Mouse (Mus musculus) 3134 (cell line): ENCODE data around the gene Gm20481.
"Not testable (repeated sequence)": the region's sequence is repeated elsewhere in the genome, so short reads cannot be mapped to it uniquely, and the experiment has no call there.

Experiments
- DNase-seq: peaks from one replicate; pipeline ENCODE4 v3.0.0-alpha.2; 2011; ENCODE audit warnings: low spot score; ENCODE audit not compliant: insufficient read length; ENCODE audit errors: extremely low read depth

The Gm20481 gene

DNA sequence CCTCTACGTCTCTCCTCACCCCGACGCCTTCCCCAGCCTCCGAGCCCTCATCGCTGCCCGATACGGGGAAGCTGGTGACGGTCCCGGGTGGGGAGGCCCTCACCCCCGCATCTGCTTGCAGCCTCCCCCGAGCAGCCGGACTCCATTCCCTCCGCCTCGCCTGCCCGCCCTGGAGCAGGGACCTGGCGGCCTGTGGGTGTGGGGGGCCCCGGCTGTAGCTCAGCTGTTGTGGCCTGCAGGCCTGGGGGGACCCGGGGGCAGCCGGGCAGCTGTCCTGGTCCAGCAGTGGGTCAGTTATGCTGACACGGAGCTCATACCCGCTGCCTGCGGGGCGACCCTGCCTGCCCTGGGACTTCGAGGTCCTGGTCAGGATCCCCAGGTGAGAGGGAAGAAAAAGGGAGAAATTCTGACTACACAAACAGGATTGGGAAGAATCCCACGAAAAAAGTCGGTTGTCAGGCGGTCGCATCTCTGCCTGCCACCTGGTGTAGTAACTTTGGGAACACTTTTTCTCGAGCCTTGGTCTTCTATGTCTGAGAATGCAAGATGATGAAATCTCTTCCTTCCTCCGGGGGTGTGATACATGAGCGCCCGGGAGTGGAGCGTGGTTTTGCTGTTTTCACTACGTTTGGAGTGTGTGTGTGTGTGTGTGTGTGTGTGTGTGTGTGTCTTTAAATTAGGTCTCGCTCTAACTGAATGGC lies 31.9 kb downstream of the Gm20481 start:
- no peak for DNase-seq

DNA sequence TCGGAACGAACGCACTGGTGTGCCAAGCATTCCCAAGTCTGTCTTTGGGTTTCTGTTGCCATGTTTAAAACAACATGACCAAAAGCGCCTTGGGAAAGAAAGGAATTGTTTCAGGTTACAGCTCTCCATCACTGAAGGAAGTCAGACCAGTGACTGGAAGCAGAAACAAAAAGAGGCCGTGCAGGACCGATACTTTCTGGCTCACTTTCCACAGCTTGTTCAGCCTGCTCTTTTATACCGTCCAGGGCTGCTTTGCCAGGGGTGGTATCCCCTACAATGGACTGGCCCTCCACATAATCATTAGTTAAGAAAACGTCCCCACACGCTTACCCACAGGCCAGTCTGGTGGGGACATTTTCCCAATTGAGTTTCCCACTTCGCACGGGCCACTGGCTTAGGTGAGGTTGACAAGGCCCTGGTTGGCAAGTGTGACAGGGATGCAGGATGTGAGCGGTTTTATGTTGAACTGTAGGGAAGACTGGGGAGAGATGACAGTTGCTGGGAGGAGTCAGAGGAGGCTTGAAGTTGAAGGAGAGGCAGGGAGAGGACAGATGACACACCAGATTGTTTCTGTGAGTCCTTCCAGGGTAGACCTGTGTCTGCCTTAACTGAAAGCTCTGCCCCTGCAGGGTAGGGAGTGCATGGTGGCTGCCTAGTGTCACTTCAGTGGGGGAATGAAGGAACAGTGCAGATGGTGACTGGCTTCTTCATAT lies 32.6 kb downstream of the Gm20481 start:
- peak; percentile 46 for DNase-seq

DNA sequence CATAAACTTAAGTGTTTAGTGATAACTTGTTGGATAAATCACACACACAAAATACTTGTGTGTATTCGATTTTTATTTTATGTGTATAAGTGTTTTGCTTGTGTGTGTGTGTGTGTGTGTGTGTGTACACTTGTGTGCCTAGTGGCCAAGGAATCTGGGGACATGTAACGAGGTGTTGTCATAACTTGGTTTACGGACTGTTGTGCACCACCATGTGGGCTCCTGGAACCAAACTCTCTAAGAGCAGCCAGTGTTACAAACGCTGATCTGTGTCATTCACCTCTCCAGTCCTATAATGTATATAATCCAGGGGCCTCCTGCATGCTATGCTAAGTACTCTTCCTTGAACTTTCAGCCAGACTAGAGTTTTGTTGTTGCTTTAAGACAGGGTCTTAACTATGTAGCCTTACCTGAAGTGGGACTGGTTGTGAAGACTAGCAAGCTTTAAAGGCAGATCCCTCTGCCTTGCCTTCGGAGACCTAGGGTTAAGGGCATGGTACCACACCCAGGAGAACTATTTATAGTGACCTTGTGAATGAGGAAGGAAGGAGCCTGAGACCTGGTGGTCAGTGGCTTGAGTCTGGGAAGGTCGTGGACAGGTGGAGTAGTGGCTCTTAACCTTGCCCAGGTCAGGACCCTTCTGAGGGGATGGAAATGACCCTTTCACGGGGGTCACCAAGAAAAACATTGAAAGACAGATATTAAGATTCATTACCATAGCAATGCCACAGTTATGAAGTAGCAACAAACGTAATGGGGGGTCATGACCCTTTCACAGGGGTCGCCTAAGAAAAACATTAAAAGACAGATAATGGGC lies 33.5 kb downstream of the Gm20481 start:
- no peak for DNase-seq

DNA sequence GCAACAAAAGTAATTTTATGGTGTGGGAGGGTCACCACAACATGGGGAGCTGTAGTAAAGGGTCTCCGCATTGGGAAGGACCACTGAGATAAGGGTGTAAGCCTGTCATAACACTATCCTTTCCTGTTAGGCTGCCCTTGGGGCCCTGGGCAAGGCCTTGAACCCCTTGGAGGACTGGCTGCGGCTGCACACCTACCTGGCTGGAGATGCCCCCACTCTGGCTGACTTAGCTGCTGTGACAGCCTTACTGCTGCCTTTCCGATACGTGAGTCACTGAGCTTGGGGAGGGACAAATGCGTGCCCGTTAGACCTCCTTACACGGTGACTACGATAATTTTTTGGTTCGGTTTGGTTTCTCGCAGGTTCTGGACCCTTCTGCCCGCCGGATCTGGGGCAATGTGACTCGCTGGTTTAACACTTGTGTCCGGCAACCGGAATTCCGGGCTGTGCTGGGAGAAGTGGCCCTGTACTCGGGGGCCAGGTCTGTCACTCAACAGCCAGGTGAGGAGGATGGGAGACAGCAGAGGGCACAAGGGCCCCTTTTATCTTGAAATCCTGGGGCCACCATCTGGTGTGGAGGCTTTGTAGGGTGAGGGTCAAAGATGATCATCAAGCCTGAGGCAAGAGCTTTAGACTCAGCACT lies 34.5 kb downstream of the Gm20481 start:
- DNase-seq: no peak

DNA sequence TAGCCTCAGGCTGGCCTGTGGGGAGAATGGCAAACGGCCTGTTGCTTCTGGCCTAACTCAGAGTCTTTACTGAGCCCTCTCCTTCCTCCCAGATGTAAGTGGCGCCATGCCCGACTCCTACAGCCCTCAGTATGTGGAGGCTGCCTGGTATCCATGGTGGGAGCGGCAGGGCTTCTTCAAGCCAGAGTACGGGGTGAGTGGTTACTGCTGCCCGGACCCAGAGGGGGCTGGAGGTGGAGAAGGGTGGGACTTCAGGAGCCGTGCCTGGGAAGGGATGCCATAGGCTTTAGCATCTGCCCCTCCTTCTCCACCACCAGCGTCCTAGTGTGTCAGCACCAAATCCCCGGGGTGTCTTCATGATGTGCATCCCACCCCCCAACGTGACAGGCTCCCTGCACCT lies 35.4 kb downstream of the Gm20481 start:
- DNase-seq: no peak

DNA sequence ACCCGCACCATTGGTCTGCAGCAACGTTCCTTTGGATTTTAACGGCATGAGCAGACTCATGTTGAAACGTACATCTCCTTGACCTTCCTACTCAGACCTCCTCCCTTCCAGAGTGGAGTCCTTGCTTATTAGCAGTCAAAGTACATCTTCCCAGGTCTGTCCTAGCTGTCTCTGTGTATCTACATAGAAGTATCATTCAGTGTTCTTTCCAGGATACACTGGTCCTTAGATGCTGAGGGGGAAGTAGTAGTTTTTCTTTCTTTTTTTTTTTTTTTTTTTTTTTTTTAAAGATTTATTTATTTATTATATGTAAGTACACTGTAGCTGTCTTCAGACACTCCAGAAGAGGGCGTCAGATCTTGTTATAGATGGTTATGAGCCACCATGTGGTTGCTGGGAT lies 36.2 kb downstream of the Gm20481 start:
- DNase-seq: not testable (repeated sequence)

DNA sequence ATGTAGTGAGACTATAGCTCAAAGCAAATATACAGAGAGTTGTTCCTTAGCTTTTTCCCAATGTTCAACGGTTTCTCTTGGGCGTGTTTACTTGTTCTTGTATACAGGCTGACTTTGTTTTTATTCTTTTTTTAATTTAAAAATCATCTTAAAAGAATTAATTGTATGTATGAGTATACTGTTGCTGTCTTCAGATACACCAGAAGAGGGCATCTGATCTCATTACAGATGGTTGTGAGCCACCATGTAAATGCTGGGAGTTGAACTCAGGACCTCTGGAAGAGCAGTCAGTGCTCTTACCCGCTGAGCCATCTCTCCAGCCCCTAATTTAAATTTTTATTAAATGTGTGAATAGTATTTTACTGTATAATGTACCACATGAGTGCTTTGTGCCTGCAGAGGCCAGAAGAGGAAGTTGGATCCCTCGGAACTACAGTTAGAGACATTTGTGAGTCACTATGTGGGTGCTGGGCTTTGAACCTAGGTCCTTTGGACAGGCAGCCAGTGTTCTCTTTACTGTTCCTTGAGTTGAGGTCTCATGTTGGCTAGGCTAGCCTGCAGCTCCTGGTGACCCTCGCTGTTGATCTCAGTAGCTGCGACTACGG lies 37.8 kb downstream of the Gm20481 start:
- DNase-seq: no peak

DNA sequence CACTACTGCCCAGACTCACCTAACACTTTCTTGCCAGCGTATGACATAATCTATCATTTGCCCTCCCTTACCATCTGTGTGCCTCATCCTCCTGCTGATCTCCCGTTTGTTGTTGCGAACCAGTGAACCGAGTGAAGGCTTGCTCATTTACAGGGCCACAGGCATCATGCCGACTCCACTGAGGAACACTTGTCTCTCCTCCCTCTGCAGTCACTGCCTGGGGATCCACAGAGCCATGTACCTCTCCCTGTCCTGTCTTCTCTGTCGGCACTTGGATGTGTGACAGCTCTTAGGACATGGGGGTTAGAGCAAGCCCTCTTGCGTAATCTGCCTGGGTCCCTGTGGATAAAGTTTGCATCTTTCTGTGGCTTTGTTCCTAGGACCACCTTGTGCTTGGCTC lies 39.9 kb downstream of the Gm20481 start:
- no peak for DNase-seq

DNA sequence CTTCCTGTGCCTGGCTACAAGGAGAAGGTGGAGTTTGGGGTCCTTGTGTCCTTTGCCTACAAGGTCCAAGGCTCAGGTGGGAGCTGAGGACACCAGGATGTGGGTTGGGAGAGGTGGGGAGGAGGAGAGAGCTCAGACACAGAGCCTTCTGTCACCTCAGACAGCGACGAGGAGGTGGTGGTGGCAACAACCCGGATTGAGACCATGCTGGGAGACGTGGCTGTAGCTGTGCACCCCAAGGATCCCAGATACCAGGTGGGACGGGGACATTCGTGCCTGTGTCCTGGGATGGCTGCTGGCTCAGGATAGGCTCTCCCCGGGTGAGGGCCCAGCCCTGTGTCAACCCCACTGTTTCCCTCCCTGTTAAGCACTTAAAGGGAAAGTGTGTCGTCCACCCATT lies 41.7 kb downstream of the Gm20481 start:
- DNase-seq: no peak

DNA sequence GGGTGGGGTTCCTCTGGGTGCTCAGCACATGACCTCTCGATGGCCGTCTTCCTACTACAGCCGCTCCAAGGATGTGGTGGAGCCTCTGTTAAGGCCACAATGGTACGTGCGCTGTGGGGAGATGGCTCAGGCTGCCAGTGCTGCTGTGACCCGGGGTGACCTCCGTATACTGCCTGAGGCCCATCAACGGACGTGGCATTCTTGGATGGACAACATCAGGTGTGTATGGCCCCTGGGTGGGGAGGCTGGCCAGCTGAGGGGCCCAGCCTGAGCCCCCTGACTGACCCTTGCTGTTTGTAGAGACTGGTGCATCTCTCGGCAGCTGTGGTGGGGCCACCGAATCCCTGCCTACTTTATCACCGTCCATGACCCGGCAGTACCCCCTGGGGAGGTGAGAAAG lies 42.7 kb downstream of the Gm20481 start:
- DNase-seq: no peak

DNA sequence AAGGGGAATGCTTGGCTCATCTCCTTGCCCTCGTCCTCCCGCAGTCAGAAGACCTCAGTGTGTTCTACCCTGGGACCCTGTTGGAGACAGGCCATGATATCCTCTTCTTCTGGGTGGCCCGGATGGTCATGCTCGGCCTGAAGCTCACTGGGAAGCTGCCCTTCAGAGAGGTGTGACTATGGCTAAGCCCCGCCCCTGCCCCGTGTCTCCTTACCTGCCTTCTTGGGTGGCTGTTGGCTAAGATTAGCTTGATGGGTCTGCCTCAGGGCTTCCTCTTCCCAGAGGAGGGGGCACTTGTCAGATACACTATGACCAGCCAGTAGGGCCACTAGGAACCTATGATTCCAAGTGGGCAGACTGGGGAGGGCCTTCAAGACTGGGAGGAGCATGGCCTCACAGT lies 43.5 kb downstream of the Gm20481 start:
- no peak for DNase-seq

DNA sequence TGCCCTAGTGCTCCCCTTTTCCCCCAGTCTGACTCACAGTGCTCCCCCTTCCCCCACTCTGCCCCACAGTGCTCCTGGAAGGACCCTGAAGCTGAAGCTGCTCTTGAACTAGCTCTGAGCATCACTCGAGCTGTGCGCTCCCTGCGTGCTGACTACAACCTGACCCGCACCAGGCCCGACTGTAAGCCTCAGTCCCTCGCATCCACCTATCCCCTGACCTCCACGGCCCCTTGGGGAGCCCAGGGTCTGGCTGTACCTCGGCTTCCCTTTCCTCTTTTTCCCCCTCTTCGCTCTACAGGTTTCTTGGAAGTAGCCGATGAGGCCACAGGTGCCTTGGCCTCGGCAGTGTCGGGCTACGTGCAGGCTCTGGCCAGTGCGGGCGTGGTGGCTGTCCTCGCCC lies 45.6 kb downstream of the Gm20481 start:
- no peak for DNase-seq

DNA sequence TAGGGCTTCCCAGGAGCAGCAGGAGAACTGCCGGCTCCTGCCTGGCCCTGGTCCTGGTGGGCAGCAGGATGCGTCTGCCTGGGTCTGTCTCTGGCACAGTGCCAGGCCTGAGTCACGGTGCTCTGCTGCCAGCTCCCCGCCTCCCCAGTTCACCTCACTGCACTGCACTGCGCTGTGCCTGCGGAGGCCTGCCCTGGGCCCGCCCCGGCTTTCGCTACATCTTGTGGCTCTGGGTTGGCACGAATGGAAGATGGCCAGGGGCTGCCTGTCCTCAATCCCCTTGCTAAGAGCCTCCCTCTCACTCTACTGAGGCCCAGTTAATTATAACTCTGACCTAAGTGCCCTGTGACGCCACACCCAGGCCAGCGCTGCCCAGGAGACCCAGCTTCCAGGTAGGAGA lies 46.7 kb downstream of the Gm20481 start, which contains the start of gene Vwa7:
Vwa7 (plus strand) TSS at position 204 of the 400 bp plus-strand sequence.
- DNase-seq: peak; percentile 63

DNA sequence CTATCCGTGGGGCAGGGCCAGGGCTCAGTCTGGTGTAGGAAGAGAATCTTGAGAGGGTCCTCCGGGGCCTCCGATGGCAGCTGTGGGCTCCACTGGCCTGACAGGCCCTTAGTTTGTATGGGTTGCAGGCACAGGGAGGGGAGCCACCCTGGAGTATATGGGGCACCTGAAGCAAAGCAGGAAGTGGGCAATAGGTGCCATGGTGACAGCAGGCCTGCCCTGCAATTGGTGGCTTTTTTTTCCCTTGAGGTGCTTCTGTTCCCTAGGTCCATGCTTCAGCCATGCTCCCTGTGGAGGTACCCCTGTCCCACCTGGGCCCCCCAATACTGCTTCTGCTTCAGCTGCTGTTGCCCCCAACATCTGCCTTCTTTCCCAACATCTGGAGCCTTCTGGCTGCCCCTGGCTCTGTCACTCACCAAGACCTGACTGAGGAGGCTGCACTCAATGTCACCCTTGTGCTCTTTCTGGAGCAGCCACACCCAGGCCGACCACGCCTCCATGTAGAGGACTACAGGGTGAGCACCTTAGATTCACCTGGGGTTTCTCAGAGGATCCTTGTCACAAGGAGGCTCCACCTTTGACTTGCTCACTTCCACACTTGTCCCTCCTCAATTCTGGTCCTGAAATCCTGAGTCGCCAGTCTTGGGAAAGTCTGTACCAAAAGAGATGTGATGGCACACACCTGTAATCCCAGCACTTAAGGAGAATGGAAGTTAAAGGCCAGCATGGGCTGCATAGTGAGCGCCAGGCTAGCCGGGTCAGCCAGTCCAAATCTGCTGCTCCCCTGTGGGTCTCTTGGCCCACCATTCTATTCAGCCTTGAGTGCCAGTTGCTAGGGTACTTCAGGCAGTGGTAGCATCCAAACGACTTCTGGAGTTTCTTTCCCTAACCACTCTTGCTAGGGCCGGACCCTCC lies 47.3 kb downstream of the Gm20481 start:
- no peak for DNase-seq

DNA sequence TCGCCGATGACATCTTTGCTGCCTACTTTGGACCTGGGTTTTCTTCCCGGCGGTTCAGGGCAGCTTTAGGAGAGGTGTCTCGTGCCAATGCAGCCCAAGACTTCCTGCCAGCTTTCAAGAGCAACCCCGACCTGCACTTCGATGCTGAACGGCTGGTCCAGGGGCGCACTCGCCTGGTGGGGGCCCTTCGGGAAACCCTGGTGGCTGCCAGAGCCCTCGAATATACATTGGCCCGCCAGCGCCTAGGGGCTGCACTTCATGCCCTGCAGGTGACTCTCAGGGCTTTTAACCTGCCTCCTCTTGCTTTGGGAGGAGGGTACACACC lies 48.0 kb downstream of the Gm20481 start:
- no peak for DNase-seq

DNA sequence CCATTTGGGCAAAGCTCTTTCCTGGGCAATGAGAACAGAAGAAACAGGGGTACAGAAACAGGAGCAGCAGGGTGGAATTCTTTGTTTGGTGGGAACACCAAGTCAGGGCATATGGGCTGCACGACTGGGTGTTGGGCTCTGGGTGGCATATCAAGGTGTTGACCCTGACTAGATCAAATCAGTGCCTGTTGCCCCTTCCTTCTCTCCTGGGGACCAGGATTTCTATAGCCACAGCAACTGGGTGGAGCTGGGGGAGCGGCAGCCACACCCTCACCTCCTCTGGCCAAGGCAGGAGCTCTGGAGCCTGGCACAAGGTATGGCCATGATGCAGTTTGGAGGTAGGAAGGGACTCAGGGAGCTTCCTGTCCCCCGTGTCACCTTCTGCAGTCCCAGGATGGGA lies 48.5 kb downstream of the Gm20481 start:
- DNase-seq: no peak

DNA sequence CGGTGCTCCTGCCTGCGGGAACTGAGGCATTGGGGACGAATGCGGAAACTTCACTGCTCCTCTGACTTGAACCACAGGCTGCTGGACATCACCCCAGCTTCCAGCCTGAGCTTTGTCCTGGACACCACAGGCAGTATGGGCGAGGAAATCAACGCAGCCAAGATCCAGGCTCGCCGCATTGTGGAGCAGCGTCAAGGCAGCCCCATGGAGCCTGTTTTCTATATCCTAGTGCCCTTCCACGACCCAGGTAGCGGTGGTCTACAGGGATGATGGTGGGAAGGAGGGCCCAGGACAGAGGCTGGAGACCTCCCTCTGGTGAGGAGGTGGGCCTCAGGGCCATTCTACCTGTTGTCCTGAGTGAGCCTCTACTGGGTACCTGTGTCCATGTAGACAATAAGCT lies 50.2 kb downstream of the Gm20481 start:
- DNase-seq: no peak

DNA sequence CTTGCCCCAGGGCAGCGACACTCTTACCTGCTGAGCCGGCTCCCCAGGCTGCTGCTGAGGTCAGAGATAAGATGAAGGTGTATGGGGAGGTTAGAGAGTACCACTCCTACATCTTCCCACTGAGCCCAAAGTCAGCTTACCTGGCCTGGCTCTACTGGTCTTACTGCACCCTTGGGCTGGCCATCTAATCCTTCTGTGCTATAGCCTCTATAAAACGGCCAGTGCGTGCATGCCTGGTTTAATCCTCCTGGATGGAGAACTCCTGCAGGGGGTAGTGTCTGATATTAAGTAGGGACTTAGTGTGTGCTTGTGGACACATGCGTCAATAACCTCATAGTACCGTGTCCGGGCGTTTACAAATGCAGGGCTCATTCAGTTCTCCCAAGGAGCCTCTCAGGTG lies 50.8 kb downstream of the Gm20481 start:
- no peak for DNase-seq

DNA sequence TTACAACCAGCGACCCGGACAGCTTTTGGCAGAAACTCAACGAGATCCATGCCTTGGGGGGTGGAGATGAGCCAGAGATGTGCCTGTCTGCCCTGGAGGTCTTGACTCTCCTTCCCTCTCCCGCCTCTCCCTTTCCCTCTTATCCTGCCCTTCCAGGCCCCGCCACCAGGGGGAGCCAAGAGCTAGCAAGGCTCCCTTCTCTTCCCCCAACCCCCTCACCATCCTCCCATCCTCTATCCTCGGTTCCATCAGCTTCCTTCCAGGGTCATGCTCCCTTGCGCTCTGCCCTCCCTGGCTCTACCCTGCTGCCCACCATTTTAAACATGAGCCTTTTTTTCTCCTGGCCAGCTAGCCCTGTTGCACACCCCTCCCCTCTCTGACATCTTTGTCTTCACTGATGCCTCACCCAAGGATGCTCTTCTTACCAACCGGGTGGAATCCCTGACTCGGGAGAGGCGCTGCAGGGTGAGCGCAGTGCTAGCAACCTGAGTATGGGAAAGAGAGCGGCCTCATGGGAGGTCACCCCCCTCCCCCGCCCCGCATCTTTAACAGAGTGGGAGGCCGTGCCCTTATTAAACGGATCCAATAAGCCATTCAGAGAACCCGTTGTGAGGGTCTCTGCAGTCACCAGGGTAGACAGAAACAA lies 51.6 kb downstream of the Gm20481 start:
- peak; percentile 58 for DNase-seq
